Mouse (Mus musculus) midbrain, embryonic 15.5 days (tissue): ENCODE measurements around the gene Bbof1. TPM values are rescaled to one million over a fixed set of nuclear protein-coding genes. Genes with fewer than 3 reads are reported as not detected.

Source experiments
- ATAC-seq: fragments of 200-750 bp; cut with Nextera tagmentation; replicated peaks from 2 replicates; pipeline ENCODE4 v1.8.0; 2017; ENCODE audit warnings: moderate TSS enrichment
- H3K27ac ChIP-seq: fragments of 300-500 bp; sonication (generic); 2 replicates; pipeline ENCODE4 v1.5.1; 2015; ENCODE audit warnings: mild to moderate bottlenecking, inconsistent platforms
- H3K27me3 ChIP-seq: fragments of 300-500 bp; sonication (generic); replicated peaks from 2 replicates; pipeline ENCODE4 v1.6.1; 2015; ENCODE audit warnings: inconsistent platforms
- H3K36me3 ChIP-seq: fragments of 300-500 bp; sonication (generic); replicated peaks from 2 replicates; pipeline ENCODE4 v1.6.1; 2015; ENCODE audit warnings: inconsistent platforms
- H3K4me1 ChIP-seq: fragments of 300-500 bp; sonication (generic); 2 replicates; pipeline ENCODE4 v1.6.1; 2015; ENCODE audit warnings: inconsistent platforms
- H3K4me2 ChIP-seq: fragments of 300-500 bp; sonication (generic); 2 replicates; pipeline ENCODE4 v1.6.1; 2015; ENCODE audit warnings: inconsistent platforms, mild to moderate bottlenecking, moderate library complexity
- H3K4me3 ChIP-seq: fragments of 300-500 bp; sonication (generic); 2 replicates; pipeline ENCODE4 v1.5.1; 2015; ENCODE audit warnings: mild to moderate bottlenecking, inconsistent platforms
- H3K9ac ChIP-seq: fragments of 300-500 bp; sonication (generic); 2 replicates; pipeline ENCODE4 v1.6.1; 2015; ENCODE audit warnings: mild to moderate bottlenecking, inconsistent platforms
- H3K9me3 ChIP-seq: fragments of 300-500 bp; sonication (generic); 2 replicates; pipeline ENCODE4 v1.6.1; 2016; ENCODE audit warnings: inconsistent platforms
- WGBS: fragments of 180-500 bp; shearing (Covaris S2); methylation state at CpG from one replicate; pipeline ENCODE4 v1.1.7; 2015; ENCODE audit warnings: mixed read lengths; 5-methylcytosine and 5-hydroxymethylcytosine counted together
- polyA plus RNA-seq: library from polyadenylated mRNA; unstranded; fragments of >200 nt; fragmentation: Nextera tagmentation; extraction: Ambion mirVana; gene quantifications from 2 replicates; pipeline ENCODE4 v1.2.1, GENCODE M21; 2015

Gene Bbof1
- 3.4 and 4.9 TPM in 2 replicates for polyA plus RNA-seq

- H3K4me1 ChIP-seq: peaks cover 12% of the 10 kb centered on the region
- no peaks in the 10 kb centered on the region for H3K27me3 ChIP-seq
- peak; percentile 93 for ATAC-seq
- no peaks in the 10 kb centered on the region for H3K9me3 ChIP-seq
- H3K36me3 ChIP-seq: no peaks in the 10 kb centered on the region
- H3K9ac ChIP-seq: peak within 1 kb of the TSS; percentile 92
- peak within 1 kb of the TSS; percentile 90 for H3K4me2 ChIP-seq
- under 1% methylated on average over 57 of the region's 63 CpGs for WGBS
- H3K4me3 ChIP-seq: peak within 1 kb of the TSS; percentile 94
- H3K27ac ChIP-seq: peak within 1 kb of the TSS; percentile 93
Observed at GRCm38 (mm10) chr12:84408819-84409507, at the start of gene Bbof1, which contains the start of gene Entpd5. Gene Bbof1, plus strand, starts transcription at chr12:84409071. Gene Entpd5, minus strand, starts transcription at chr12:84409029.

GRCm38 (mm10) chr12:84361555-84362489 lies 47.0 kb upstream of the Bbof1 start, which contains the start of the genes Coq6 and Fam161b:
Gene Coq6, plus strand, starts transcription at chr12:84361657.
Gene Fam161b, minus strand, starts transcription at chr12:84361833.
- no peaks in the 10 kb centered on the region for H3K27me3 ChIP-seq
- ATAC-seq: peak; percentile 99
- H3K27ac ChIP-seq: peak within 1 kb of the TSS; percentile 81
- under 1% methylated on average over 51 of the region's 51 CpGs for WGBS
- peaks cover 7% of the 10 kb centered on the region for H3K36me3 ChIP-seq
- H3K4me3 ChIP-seq: peak within 1 kb of the TSS; percentile 87
- H3K9ac ChIP-seq: peak within 1 kb of the TSS; percentile 83
- peak within 1 kb of the TSS; percentile 70 for H3K4me2 ChIP-seq
- peaks cover 32% of the 10 kb centered on the region for H3K4me1 ChIP-seq
- no peaks in the 10 kb centered on the region for H3K9me3 ChIP-seq

- Histone ChIP-seq H3K4me3 (peak overlapping the region; percentile 87), H3K9me3 (no peaks in the 10 kb centered on the region), H3K4me2 (peak overlapping the region; percentile 70), H3K4me1 (peaks cover 32% of the 10 kb centered on the region), H3K9ac (no peak overlapping the region), H3K36me3 (peaks cover under 1% of the 10 kb centered on the region; the same call in 1 of the 2 replicates), H3K27me3 (no peaks in the 10 kb centered on the region), H3K27ac (no peak overlapping the region)
- ATAC-seq: no peak
- 80% methylated on average over 2 of the region's 2 CpGs for whole genome bisulfite sequencing
Observed at GRCm38 (mm10) chr12:84362872-84363271, 46.0 kb upstream of the Bbof1 start.

DNA sequence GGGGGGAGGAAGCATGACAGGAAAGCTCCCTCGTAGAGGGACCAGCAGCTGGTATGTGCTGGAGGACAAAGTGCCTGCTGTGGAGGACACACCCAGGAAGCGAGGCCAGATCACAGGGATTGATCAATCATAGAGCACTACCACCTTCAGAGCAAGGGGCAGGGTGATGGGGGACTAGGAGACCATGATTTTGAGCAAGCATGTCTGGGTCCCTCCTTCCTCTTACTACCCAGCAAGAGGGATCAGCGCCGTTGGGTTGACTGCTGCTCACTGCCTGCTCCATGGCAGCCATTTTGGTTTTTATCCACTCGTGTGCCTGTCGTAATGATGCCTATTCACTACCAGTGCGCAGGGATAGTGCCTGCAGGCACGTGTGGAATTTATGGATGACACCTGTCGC lies 44.6 kb upstream of the Bbof1 start:
- H3K9me3 ChIP-seq: no peaks in the 10 kb centered on the region
- peaks cover 13% of the 10 kb centered on the region; the same call in 1 of the 2 replicates for H3K36me3 ChIP-seq
- ATAC-seq: no peak
- peaks cover 32% of the 10 kb centered on the region for H3K4me1 ChIP-seq
- no peak overlapping the region for H3K4me2 ChIP-seq
- no peak overlapping the region for H3K27ac ChIP-seq
- H3K4me3 ChIP-seq: no peak overlapping the region
- 89% methylated on average over 9 of the region's 9 CpGs for WGBS
- H3K9ac ChIP-seq: no peak overlapping the region
- H3K27me3 ChIP-seq: no peaks in the 10 kb centered on the region

- no peak overlapping the region for H3K4me3 ChIP-seq
- H3K27me3 ChIP-seq: no peaks in the 10 kb centered on the region
- H3K4me1 ChIP-seq: peaks cover 28% of the 10 kb centered on the region
- H3K9ac ChIP-seq: no peak overlapping the region
- 94% methylated on average over 6 of the region's 6 CpGs for WGBS
- ATAC-seq: no peak
- H3K36me3 ChIP-seq: peaks cover 18% of the 10 kb centered on the region
- no peak overlapping the region for H3K4me2 ChIP-seq
- H3K9me3 ChIP-seq: no peaks in the 10 kb centered on the region
- no peak overlapping the region for H3K27ac ChIP-seq
Observed at GRCm38 (mm10) chr12:84365137-84365536, 43.7 kb upstream of the Bbof1 start.

DNA sequence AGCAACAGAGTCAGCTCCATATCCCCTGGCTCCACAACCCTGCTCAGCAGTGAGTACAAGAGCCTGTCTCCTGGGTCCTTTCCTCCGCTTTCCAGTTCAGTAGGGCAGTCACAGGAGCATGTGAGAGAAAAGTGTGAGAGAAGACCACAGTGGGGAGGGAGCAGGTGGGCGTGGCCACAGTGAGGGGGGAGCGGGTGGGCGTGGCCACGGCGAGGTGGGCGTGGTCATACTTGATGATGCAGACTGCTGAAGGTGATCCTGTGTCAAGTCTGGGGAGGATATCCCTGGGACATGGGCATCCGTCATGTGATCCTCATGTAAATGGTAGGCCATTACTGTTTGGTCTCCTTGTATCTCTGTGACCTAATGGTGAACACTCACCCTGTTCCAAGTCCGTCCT lies 41.9 kb upstream of the Bbof1 start:
- no peaks in the 10 kb centered on the region for H3K27me3 ChIP-seq
- H3K9ac ChIP-seq: no peak overlapping the region
- H3K4me2 ChIP-seq: no peak overlapping the region
- no peak overlapping the region for H3K4me3 ChIP-seq
- no peaks in the 10 kb centered on the region for H3K9me3 ChIP-seq
- 72% methylated on average over 9 of the region's 9 CpGs for WGBS
- peaks cover 17% of the 10 kb centered on the region for H3K4me1 ChIP-seq
- H3K36me3 ChIP-seq: peaks cover 35% of the 10 kb centered on the region
- no peak overlapping the region for H3K27ac ChIP-seq
- no peak for ATAC-seq

DNA sequence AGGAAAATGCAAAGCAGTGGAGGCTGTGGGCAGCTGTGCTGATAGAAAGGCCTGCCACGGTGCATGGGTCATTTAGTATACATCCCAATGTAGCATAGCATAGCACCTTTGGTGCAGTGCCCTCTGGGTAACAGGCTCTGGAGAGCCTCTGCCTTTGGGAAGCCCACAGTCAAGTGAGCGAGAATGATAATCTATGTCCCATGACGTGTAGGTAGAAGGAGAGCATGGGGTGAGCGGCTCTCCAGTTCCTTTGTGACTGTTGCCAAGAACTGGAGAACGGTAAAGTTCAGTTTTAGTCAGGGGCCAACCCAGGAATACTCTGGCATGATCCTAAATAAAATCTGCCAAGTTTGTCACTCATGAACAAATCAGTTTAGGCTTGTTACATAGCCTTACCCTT lies 37.2 kb upstream of the Bbof1 start:
- WGBS: 93% methylated on average over 5 of the region's 5 CpGs
- no peaks in the 10 kb centered on the region for H3K4me1 ChIP-seq
- H3K4me3 ChIP-seq: no peak overlapping the region
- no peak overlapping the region for H3K27ac ChIP-seq
- H3K9me3 ChIP-seq: no peaks in the 10 kb centered on the region
- H3K27me3 ChIP-seq: no peaks in the 10 kb centered on the region
- no peak for ATAC-seq
- no peak overlapping the region for H3K9ac ChIP-seq
- H3K4me2 ChIP-seq: no peak overlapping the region
- peaks cover 51% of the 10 kb centered on the region for H3K36me3 ChIP-seq

- peaks cover 40% of the 10 kb centered on the region for H3K36me3 ChIP-seq
Observed at GRCm38 (mm10) chr12:84373831-84374481, 34.9 kb upstream of the Bbof1 start.

GRCm38 (mm10) chr12:84382369-84382768 lies 26.5 kb upstream of the Bbof1 start:
- Histone ChIP-seq H3K27me3 (no peaks in the 10 kb centered on the region), H3K4me1 (no peaks in the 10 kb centered on the region), H3K4me2 (no peak overlapping the region), H3K9me3 (no peaks in the 10 kb centered on the region), H3K36me3 (0 out of 2 replicates have a peak, but pooled peaks cover 4% of the 10 kb centered on the region), H3K9ac (no peak overlapping the region), H3K4me3 (no peak overlapping the region), H3K27ac (no peak overlapping the region)
- 85% methylated on average over 4 of the region's 4 CpGs for WGBS
- ATAC-seq: no peak

More at GRCm38 (mm10) chr12:84373831-84374481, 34.9 kb upstream of the Bbof1 start:
- ATAC-seq: no peak
- no peaks in the 10 kb centered on the region for H3K27me3 ChIP-seq
- no peak overlapping the region for H3K27ac ChIP-seq
- 84% methylated on average over 6 of the region's 6 CpGs for WGBS
- H3K9ac ChIP-seq: no peak overlapping the region
- H3K9me3 ChIP-seq: no peaks in the 10 kb centered on the region
- H3K4me2 ChIP-seq: no peak overlapping the region
- no peak overlapping the region for H3K4me3 ChIP-seq
- H3K4me1 ChIP-seq: no peaks in the 10 kb centered on the region

DNA sequence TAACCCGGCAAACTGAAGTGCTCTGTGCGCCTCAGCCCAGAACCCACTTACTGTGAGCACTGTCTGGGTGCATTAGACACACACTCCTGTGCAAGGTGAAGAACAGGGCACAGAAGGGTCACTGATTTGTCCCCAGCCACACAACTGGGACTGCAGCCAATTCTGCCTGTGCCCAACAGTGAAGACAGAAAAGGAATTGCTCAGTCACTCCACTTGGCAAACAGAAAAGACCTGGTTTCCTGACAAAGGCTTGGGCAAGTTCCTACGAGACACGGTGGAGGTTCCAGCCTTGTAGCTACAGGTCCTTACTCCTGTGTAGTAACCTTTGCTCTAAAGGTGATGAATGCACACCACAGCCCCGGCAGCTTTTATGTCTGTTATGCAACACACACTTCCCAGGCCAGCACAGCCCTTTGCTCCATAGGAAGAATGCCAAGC lies 24.2 kb upstream of the Bbof1 start:
- Histone ChIP-seq H3K36me3 (0 out of 2 replicates have a peak, but pooled peaks cover 4% of the 10 kb centered on the region), H3K27me3 (no peaks in the 10 kb centered on the region), H3K9ac (no peak overlapping the region), H3K4me2 (no peak overlapping the region), H3K9me3 (no peaks in the 10 kb centered on the region), H3K4me3 (no peak overlapping the region), H3K27ac (no peak overlapping the region), H3K4me1 (no peaks in the 10 kb centered on the region)
- WGBS: 76% methylated on average over 5 of the region's 5 CpGs
- no peak for ATAC-seq

GRCm38 (mm10) chr12:84385408-84385807 lies 23.5 kb upstream of the Bbof1 start:
- no peaks in the 10 kb centered on the region for H3K27me3 ChIP-seq
- no peaks in the 10 kb centered on the region for H3K9me3 ChIP-seq
- H3K4me1 ChIP-seq: no peaks in the 10 kb centered on the region
- ATAC-seq: no peak
- H3K9ac ChIP-seq: no peak overlapping the region
- no peak overlapping the region for H3K4me3 ChIP-seq
- H3K4me2 ChIP-seq: no peak overlapping the region
- H3K36me3 ChIP-seq: 0 out of 2 replicates have a peak, but pooled peaks cover 4% of the 10 kb centered on the region
- 94% methylated on average over 4 of the region's 4 CpGs for WGBS
- H3K27ac ChIP-seq: no peak overlapping the region

DNA sequence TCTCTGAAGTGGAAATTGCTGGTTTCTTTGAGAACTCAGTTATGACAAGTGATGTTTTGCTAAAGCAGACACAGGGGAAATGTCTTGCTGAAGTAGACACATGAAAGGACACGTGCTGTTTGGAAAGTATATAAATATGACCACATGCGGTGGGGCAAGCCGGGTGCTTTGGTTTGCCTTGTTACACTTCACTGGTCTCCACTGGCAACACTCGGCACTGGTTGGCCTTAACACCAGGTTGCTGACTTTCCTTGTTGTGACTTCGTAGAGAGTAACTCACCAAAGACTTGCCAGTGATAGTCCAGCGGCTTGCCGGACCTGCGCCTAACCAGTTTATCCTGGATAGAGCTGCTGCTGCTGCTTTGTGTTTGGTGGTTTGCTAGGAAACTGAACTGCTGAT lies 20.8 kb upstream of the Bbof1 start:
- no peak overlapping the region for H3K27ac ChIP-seq
- H3K4me2 ChIP-seq: no peak overlapping the region
- H3K9me3 ChIP-seq: no peaks in the 10 kb centered on the region
- 84% methylated on average over 8 of the region's 8 CpGs for WGBS
- H3K9ac ChIP-seq: no peak overlapping the region
- H3K4me3 ChIP-seq: no peak overlapping the region
- no peak for ATAC-seq
- no peaks in the 10 kb centered on the region for H3K4me1 ChIP-seq
- H3K27me3 ChIP-seq: no peaks in the 10 kb centered on the region
- H3K36me3 ChIP-seq: 0 out of 2 replicates have a peak, but pooled peaks cover 4% of the 10 kb centered on the region
